Mouse (Mus musculus): Measurements from ENCODE around the gene Vav2. TPM values are rescaled to one million over a fixed set of nuclear protein-coding genes. Genes with fewer than 3 reads are reported as not detected.

Vav2 gene
- total RNA-seq, 2 experiments from 2014 or later, result 12.5 to 12.8 TPM

DNA sequence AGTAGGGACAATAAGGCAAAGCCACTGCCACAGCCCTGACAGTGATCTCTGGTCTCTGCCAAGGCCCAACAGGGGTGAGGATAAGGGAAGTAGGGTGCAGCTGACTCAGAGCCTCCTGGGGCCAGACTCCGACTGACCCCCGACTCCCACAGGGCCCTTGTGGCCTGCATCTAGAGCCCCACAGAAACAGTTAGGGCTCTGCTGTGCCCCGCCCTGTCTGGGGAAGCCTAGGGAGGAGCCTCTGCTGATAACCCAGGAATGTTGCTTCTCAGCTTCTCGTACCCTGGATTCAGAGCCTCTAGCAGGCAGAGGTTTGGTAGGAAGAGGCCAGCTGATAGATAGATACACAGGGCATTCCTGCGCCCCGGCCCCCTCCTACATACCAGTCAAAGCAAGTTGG lies 99.8 kb downstream of the Vav2 start:
- DNase-seq (ENCODE audit: extremely low spot score in 1 of 2, low spot score in 1 of 2), result no peak

DNA sequence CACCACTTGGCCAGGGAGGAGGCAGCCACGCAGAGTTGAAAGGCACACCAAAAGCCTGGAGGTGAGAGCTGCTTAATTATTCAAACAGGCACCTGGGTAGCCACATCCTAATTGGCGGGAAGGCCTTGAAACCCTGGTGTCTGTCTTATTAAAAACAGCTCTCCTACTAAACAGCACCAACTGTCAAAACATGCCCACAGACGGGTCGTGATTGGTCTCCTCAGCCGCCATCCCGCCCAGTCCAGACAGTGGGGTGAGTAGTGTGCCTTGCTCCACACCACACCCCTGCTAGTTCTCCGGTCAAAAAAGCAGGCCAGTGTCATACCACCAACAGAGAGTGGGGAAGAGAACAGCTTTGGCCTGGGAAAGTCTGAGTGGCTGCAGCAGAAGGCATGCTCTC lies 100.5 kb downstream of the Vav2 start:
- no peak for DNase-seq (ENCODE audit: extremely low spot score in 1 of 2, low spot score in 1 of 2)

DNA sequence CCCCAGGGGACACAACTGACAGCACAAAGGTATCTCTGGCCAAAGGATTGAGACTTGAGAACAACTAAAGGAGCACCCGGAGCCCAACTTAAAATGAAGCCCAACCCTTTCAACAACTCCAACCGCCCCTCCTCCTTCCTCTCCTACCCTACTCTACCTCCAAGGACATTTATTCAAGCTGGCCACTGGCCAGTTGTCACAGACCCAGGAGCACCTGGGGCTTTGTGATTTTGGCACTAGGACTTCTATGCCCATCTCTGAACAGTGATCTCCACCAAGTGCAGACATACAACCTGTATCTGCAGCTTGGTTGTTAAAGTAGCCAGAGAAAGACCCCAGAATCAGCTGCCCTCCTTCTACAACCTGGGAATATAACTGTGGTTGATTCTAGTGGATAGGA lies 102.1 kb downstream of the Vav2 start:
- no peak for DNase-seq (ENCODE audit: extremely low spot score in 1 of 2, low spot score in 1 of 2)

DNA sequence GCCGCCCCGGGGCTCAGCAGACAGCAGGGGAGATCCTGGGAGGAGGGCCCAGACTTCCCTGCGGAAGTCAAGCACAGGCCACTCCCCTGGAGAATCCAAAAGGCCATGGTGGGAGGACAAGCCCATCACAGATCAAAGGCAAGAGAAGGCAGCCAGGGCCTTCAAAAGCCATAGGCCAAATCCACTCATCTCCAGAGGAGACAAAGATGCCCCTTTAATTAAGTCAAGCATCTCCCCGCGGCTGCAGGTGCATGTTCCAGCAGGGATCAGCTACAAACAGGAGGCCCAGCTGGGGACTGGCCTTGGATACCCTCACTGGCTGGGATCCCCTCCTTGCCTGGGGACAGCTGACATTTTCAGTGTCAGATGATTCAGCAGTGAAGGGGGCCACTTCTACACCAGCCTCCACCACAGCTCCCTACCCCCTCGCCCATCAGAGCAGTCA lies 105.4 kb downstream of the Vav2 start:
- no peak for DNase-seq (ENCODE audit: extremely low spot score in 1 of 2, low spot score in 1 of 2)

- DNase-seq (ENCODE audit: extremely low spot score in 1 of 2, low spot score in 1 of 2), result no peak
These were observed 106.0 kb downstream of the Vav2 start for GRCm38 (mm10) chr2:27320820-27321219.

- no peak for DNase-seq (ENCODE audit: extremely low spot score in 1 of 2, low spot score in 1 of 2)
These were observed 108.2 kb downstream of the Vav2 start for GRCm38 (mm10) chr2:27318606-27319005.

GRCm38 (mm10) chr2:27318197-27318596 lies 108.6 kb downstream of the Vav2 start:
- no peak for DNase-seq (ENCODE audit: extremely low spot score in 1 of 2, low spot score in 1 of 2)

DNA sequence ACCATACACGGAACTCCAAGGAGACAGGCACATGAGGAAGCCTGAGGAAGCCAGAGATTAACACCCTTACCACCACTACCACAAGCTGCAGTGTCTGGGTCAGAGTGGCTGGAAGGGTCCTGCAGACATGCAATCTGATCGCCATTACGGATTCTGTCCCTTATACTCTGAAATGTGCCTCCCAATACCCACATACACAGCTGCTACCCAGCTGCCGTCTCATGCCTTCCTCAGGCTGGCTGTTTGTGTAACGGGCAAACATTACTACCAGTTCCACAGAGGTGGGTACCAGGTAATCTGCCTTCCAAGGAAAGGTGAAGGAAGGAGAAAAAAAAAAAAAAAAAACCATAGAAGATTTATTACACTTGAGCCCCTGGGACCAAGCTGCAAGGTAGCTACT lies 110.7 kb downstream of the Vav2 start:
- DNase-seq (ENCODE audit: extremely low spot score in 1 of 2, low spot score in 1 of 2), result no peak

- DNase-seq (ENCODE audit: extremely low spot score in 1 of 2, low spot score in 1 of 2), result no peak
These were observed 112.6 kb downstream of the Vav2 start for GRCm38 (mm10) chr2:27314269-27314668.

- no peak for DNase-seq (ENCODE audit: extremely low spot score in 1 of 2, low spot score in 1 of 2)
These were observed 114.3 kb downstream of the Vav2 start for GRCm38 (mm10) chr2:27312500-27312899.

GRCm38 (mm10) chr2:27311606-27312005 lies 115.2 kb downstream of the Vav2 start:
- DNase-seq (ENCODE audit: extremely low spot score in 1 of 2, low spot score in 1 of 2), result no peak

DNA sequence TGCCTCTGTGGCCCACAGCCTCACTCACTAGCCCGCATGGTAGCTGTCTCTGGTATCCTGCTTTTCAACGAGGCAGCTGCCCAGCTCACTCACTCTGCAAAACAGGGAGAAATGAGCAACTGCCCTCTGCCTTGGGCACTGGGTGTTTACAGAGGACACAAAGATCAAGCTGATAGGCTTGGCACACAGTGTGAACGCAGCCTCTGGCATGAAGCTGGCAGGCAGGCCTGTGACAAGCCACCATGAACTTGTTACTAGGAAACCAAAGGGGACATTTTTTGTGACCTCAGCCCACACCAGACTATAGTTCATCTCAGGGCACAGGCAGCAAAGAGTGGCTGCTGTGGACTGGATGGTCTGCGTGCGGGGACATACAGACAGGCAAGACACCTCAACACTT lies 115.9 kb downstream of the Vav2 start:
- DNase-seq (ENCODE audit: extremely low spot score in 1 of 2, low spot score in 1 of 2), result no peak

GRCm38 (mm10) chr2:27310221-27310620 lies 116.6 kb downstream of the Vav2 start:
- no peak for DNase-seq (ENCODE audit: extremely low spot score in 1 of 2, low spot score in 1 of 2)

GRCm38 (mm10) chr2:27306628-27307027 lies 120.2 kb downstream of the Vav2 start:
- DNase-seq (ENCODE audit: extremely low spot score in 1 of 2, low spot score in 1 of 2), result no peak

GRCm38 (mm10) chr2:27304741-27305140 lies 122.1 kb downstream of the Vav2 start:
- DNase-seq (ENCODE audit: extremely low spot score in 1 of 2, low spot score in 1 of 2), result peak; percentile 12 to 21

GRCm38 (mm10) chr2:27304074-27304473 lies 122.8 kb downstream of the Vav2 start:
- no peak for DNase-seq (ENCODE audit: extremely low spot score in 1 of 2, low spot score in 1 of 2)

- DNase-seq (ENCODE audit: extremely low spot score in 1 of 2, low spot score in 1 of 2), result no peak
These were observed 125.3 kb downstream of the Vav2 start for GRCm38 (mm10) chr2:27301444-27302111.

DNA sequence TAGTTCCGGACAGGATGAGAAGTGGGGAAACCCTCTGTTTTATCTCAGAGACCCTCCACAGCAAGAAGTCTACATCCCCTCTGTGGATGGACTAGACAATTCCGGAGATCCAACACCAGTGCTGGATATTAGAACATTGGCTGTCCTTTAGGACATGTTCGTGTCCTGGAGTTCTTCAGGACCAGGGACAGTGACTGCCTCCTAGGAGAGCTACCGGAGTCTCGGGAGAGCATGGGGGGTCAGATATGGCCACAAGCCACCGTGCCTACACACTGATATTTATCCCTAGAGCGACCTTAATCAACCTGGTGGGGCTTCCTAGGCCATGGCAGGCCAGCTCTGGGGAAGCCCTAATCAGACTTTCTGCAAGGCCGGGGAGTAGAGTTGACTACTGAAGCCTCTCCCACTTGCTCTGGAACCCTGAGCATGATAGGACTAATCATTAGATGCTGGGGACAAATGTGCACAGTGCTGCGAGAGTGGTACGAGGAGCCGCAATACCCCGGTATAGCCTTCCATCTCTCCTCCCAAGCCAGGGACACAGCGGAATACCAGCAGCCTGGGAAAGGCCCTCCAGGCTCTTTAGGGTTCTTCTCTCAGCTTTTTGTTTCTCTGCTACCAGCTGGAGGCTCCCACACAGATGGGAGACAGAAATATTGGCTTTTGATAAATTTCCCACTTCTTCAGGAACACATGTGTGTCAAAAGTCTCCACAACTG lies 125.9 kb downstream of the Vav2 start:
- DNase-seq (ENCODE audit: extremely low spot score in 1 of 2, low spot score in 1 of 2), result no peak

- DNase-seq (ENCODE audit: extremely low spot score in 1 of 2, low spot score in 1 of 2), result no peak
These were observed 130.0 kb downstream of the Vav2 start for GRCm38 (mm10) chr2:27296656-27297406.

DNA sequence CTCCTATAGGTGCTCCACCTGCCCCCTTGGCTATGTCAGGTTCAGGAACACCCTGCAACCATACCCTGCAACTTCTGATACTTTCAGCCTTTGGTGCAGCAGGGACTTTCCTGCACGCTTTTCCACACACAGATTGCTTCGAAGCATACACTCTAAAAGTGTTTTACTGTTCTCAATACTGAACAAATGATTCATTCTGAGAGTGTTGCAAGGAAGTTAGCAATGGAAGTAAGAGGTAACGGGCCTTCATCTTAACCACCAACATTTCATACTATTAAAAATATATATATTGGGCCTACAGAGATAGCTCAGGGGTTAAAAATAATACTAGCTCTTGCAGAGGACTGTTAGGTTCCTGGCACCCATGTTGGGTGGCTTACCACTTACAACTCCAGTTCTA lies 132.1 kb downstream of the Vav2 start:
- no peak for DNase-seq (ENCODE audit: extremely low spot score in 1 of 2, low spot score in 1 of 2)

DNA sequence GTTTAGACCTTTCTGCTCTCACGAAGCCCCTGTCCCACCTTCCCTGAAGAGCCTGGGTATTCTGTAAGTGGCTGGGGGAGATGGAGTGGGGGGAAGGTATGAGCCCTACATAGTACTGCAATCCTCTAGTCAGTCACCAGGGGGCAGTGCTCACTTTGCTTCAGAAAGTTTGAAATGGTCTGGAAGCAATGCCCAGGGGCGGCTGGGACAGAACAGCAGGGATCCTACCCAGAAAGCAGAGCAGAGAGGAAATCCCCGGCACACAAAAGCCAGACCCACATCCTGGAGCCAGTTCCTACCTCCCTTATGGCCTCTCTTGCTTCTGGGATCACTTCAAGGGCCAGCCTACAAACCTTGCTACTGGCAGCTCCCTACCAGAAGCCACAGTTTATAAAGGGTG lies 137.8 kb downstream of the Vav2 start:
- peak; percentile 71 to 94 for DNase-seq (ENCODE audit: extremely low spot score in 1 of 2, low spot score in 1 of 2)
